Mouse (Mus musculus) olfactory bulb, adult 2 months (tissue): ENCODE results near the gene Psmd7.

Source experiments
- CTCF ChIP-seq: fragments of 200-500 bp; IDR thresholded peaks from 2 replicates; pipeline ENCODE4 v1.5.1; 2012; ENCODE audit warnings: low read depth, mild to moderate bottlenecking, low read length, moderate library complexity; ENCODE audit not compliant: insufficient read depth
- POLR2A ChIP-seq: fragments of 200-500 bp; IDR thresholded peaks from 2 replicates; pipeline ENCODE4 v1.6.1; 2012; ENCODE audit warnings: mild to moderate bottlenecking, low read depth, low read length, moderate library complexity; ENCODE audit not compliant: insufficient read depth

- TF ChIP-seq CTCF = no peak
- no peak for TF ChIP-seq POLR2A
Observed at GRCm38 (mm10) chr8:107621930-107622623, 33.8 kb upstream of the Psmd7 start.
